Mouse (Mus musculus) limb, embryonic 15.5 days (tissue): ENCODE measurements around the gene Fgfr2. TPM values are rescaled to one million over a fixed set of nuclear protein-coding genes. Genes with fewer than 3 reads are reported as not detected.

Source experiments
- ATAC-seq: fragments of 200-750 bp; cut with Nextera tagmentation; 2 replicates; pipeline ENCODE4 v1.8.0; 2017; ENCODE audit warnings: low read depth, moderate TSS enrichment; ENCODE audit not compliant: insufficient number of reproducible peaks, low FRiP score, low TSS enrichment
- H3K27ac ChIP-seq: fragments of 300-500 bp; sonication (generic); 2 replicates; pipeline ENCODE4 v1.5.1; 2015; ENCODE audit warnings: moderate library complexity, mild to moderate bottlenecking, inconsistent platforms
- H3K27me3 ChIP-seq: fragments of 300-500 bp; sonication (generic); 2 replicates; pipeline ENCODE4 v1.6.1; 2015; ENCODE audit warnings: inconsistent platforms
- H3K36me3 ChIP-seq: fragments of 300-500 bp; sonication (generic); 2 replicates; pipeline ENCODE4 v1.6.1; 2015; ENCODE audit warnings: inconsistent platforms
- H3K4me1 ChIP-seq: fragments of 300-500 bp; sonication (generic); 2 replicates; pipeline ENCODE4 v1.6.1; 2015; ENCODE audit warnings: inconsistent platforms
- H3K4me2 ChIP-seq: fragments of 300-500 bp; sonication (generic); 2 replicates; pipeline ENCODE4 v1.6.1; 2015; ENCODE audit warnings: mild to moderate bottlenecking, inconsistent platforms
- H3K4me3 ChIP-seq: fragments of 300-500 bp; sonication (generic); 2 replicates; pipeline ENCODE4 v1.5.1; 2015; ENCODE audit warnings: mild to moderate bottlenecking, inconsistent platforms
- H3K9ac ChIP-seq: fragments of 300-500 bp; sonication (generic); 2 replicates; pipeline ENCODE4 v1.6.1; 2015; ENCODE audit warnings: inconsistent platforms
- H3K9me3 ChIP-seq: fragments of 300-500 bp; sonication (generic); 2 replicates; pipeline ENCODE4 v1.6.1; 2016; ENCODE audit warnings: inconsistent platforms
- WGBS: fragments of 180-500 bp; shearing (Covaris S2); methylation state at CpG from one replicate; pipeline ENCODE4 v1.1.7; 2015; 5-methylcytosine and 5-hydroxymethylcytosine counted together
- polyA plus RNA-seq: library from polyadenylated mRNA; unstranded; fragments of >200 nt; fragmentation: Nextera tagmentation; extraction: Ambion mirVana; gene quantifications from 2 replicates; pipeline ENCODE4 v1.2.1, GENCODE M21; 2015

Fgfr2 gene
- polyA plus RNA-seq, 1 experiment from 2014 or later, result 101 TPM

- Histone ChIP-seq H3K27me3 (no peaks in the 10 kb centered on the region), H3K4me3 (no peak overlapping the region), H3K36me3 (no peaks in the 10 kb centered on the region), H3K4me2 (no peak overlapping the region), H3K4me1 (peaks cover 12% of the 10 kb centered on the region), H3K9me3 (no peaks in the 10 kb centered on the region), H3K9ac (no peak overlapping the region), H3K27ac (no peak overlapping the region)
- WGBS, result 87% methylated on average over 6 of the region's 6 CpGs
- no peak for ATAC-seq
These were observed 306.1 kb downstream of the Fgfr2 start for GRCm38 (mm10) chr7:132817056-132817455.

- H3K36me3 ChIP-seq, result no peaks in the 10 kb centered on the region
- peaks cover 17% of the 10 kb centered on the region for H3K4me1 ChIP-seq
- WGBS, result 74% methylated on average over 2 of the region's 2 CpGs
These were observed 306.6 kb downstream of the Fgfr2 start for GRCm38 (mm10) chr7:132816528-132816927.

DNA sequence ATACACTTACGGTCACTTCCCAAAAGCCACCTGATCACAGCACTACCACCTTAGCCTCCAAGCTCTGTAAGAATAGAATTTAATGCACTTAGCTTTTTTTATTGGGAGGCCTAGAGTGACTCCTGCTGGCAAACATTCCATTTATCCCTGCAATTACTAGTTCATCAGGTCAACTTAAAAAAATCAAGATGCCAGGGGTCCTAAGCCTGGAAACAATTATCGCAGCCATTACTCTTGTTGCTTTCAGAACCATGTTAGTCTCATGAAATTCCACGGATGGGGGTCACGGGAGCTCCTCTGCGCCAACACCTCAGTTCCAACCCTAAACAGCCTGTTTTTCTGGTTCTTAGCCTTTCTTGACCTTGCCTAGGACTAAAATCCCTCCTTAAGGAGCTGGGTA lies 308.1 kb downstream of the Fgfr2 start:
- no peaks in the 10 kb centered on the region for H3K27me3 ChIP-seq
- no peaks in the 10 kb centered on the region for H3K36me3 ChIP-seq
- H3K27ac ChIP-seq, result no peak overlapping the region
- no peak for ATAC-seq
- H3K9ac ChIP-seq, result no peak overlapping the region
- peaks cover 32% of the 10 kb centered on the region for H3K4me1 ChIP-seq
- H3K4me2 ChIP-seq, result no peak overlapping the region
- no peaks in the 10 kb centered on the region for H3K9me3 ChIP-seq
- H3K4me3 ChIP-seq, result no peak overlapping the region
- WGBS, result 25% methylated on average over 5 of the region's 5 CpGs

More at GRCm38 (mm10) chr7:132816528-132816927, 306.6 kb downstream of the Fgfr2 start:
- Histone ChIP-seq H3K9me3 (no peaks in the 10 kb centered on the region), H3K27ac (no peak overlapping the region), H3K4me2 (no peak overlapping the region), H3K4me3 (no peak overlapping the region), H3K27me3 (no peaks in the 10 kb centered on the region), H3K9ac (no peak overlapping the region)
- no peak for ATAC-seq

- Histone ChIP-seq H3K4me3 (peak overlapping the region; percentile 78), H3K9ac (peak overlapping the region; percentile 76), H3K4me2 (peak overlapping the region; percentile 89), H3K27me3 (no peaks in the 10 kb centered on the region), H3K4me1 (peaks cover 42% of the 10 kb centered on the region), H3K36me3 (no peaks in the 10 kb centered on the region), H3K27ac (peak overlapping the region; percentile 95), H3K9me3 (no peaks in the 10 kb centered on the region)
- WGBS, result 3% methylated on average over 7 of the region's 7 CpGs
- ATAC-seq, result no peak; the same call in 1 of the 2 replicates
These were observed 309.1 kb downstream of the Fgfr2 start for GRCm38 (mm10) chr7:132814089-132814450.

DNA sequence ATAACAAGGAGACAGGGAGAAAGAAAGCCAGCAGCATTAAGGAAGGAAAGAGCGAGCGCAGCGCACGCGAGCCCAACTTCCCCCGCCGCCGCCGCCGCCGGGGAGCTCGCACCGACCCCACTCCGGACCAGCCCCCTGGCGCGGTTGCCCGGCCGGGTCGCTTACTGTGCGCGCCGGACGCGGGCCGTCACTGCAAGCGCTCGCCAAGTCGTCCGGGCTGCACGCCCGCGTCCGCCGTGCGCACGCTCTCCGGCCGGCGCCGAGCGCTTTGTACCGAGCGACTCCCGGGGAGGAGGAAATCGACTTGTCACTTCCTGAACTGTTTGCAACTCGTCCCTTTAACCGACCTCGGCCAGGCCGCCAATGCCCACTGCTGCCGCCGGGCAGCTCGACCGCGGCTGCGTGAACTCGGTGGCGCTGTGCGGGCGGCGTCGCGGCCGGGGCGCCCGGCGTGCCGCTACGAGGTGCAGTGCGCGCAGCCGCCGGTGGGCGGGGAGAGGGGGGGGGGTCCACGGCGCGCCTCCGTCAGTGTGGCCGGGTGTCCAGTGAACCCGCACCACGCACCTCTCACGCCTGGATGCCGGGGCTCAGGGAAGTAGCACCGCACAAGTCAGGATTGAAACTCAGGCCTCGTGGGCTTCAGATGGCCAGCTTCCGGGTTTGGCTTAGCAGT lies 309.6 kb downstream of the Fgfr2 start, which contains the start of gene Fam53b:
Gene Fam53b, minus strand, starts transcription at position 471 of the 673 bp plus-strand sequence.
- peak within 1 kb of the TSS; percentile 78 for H3K4me3 ChIP-seq
- H3K27me3 ChIP-seq, result no peaks in the 10 kb centered on the region
- under 1% methylated on average over 84 of the region's 85 CpGs for WGBS
- no peaks in the 10 kb centered on the region for H3K9me3 ChIP-seq
- H3K4me1 ChIP-seq, result peaks cover 47% of the 10 kb centered on the region
- H3K9ac ChIP-seq, result peak within 1 kb of the TSS; percentile 76
- no peaks in the 10 kb centered on the region for H3K36me3 ChIP-seq
- peak within 1 kb of the TSS; percentile 95 for H3K27ac ChIP-seq
- ATAC-seq, result peak; percentile 68
- peak within 1 kb of the TSS; percentile 89 for H3K4me2 ChIP-seq

DNA sequence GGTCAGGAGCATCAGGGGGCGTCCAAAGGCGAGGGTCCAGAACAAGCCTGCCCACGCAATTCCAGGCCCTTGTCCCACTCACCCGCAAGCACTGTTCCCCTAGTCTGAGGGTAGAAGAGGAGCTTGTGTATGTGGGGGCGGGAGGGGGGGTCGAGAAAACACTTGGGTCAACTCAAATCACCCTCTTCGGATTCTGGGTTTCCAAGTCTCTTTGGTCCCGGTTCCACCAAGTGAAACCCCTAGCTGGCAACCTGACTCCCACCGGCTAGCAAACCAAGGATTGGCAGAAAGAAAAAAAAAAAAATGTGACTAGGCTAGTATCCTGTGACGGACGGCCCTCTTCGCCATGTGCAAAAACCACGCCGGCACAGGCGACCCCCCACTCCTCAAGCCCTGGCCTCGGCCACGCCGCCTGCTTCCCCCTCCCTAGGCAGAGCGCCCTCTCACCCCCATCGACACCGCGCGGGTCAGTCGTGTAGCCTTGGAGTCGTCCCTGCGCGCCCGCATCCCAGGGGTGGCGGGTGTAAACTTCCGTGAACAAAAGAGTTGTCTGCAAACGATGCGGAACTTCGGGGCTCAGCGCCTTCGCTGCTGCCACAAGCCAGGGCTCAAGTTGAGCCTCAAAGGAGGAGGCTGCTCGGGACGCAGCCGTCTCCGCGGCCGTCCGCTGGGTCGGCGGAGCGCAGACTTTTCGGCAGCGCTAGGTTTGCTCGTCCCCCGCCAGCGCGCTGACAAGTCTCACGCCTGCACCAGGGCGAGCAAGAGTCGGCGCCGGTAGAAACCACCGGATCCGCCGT lies 310.3 kb downstream of the Fgfr2 start:
- under 1% methylated on average over 58 of the region's 59 CpGs for WGBS
- H3K27me3 ChIP-seq, result no peaks in the 10 kb centered on the region
- H3K4me2 ChIP-seq, result peak overlapping the region; percentile 89
- H3K27ac ChIP-seq, result peak overlapping the region; percentile 95
- peaks cover 55% of the 10 kb centered on the region for H3K4me1 ChIP-seq
- no peaks in the 10 kb centered on the region for H3K36me3 ChIP-seq
- no peaks in the 10 kb centered on the region for H3K9me3 ChIP-seq
- ATAC-seq, result peak; percentile 49; the same call in 1 of the 2 replicates
- peak overlapping the region; percentile 78 for H3K4me3 ChIP-seq
- H3K9ac ChIP-seq, result peak overlapping the region; percentile 76

- Histone ChIP-seq H3K36me3 (no peaks in the 10 kb centered on the region), H3K4me1 (peaks cover 63% of the 10 kb centered on the region), H3K9ac (peak overlapping the region; percentile 76), H3K27ac (peak overlapping the region; percentile 95), H3K27me3 (no peaks in the 10 kb centered on the region), H3K4me2 (peak overlapping the region; percentile 89), H3K4me3 (peak overlapping the region; percentile 78), H3K9me3 (no peaks in the 10 kb centered on the region)
- 12% methylated on average over 23 of the region's 23 CpGs for WGBS
- no peak for ATAC-seq
These were observed 311.2 kb downstream of the Fgfr2 start for GRCm38 (mm10) chr7:132811716-132812618.

GRCm38 (mm10) chr7:132810879-132811278 lies 312.3 kb downstream of the Fgfr2 start:
- H3K27me3 ChIP-seq, result no peaks in the 10 kb centered on the region
- no peaks in the 10 kb centered on the region; the same call in 1 of the 2 replicates for H3K36me3 ChIP-seq
- no peaks in the 10 kb centered on the region for H3K9me3 ChIP-seq
- peak overlapping the region; percentile 89; the same call in 1 of the 2 replicates for H3K4me2 ChIP-seq
- 33% methylated on average over 1 of the region's 1 CpGs for WGBS
- ATAC-seq, result no peak
- H3K4me3 ChIP-seq, result peak overlapping the region; percentile 78; the same call in 1 of the 2 replicates
- H3K27ac ChIP-seq, result peak overlapping the region; percentile 67
- no peak overlapping the region for H3K9ac ChIP-seq
- peaks cover 74% of the 10 kb centered on the region for H3K4me1 ChIP-seq

DNA sequence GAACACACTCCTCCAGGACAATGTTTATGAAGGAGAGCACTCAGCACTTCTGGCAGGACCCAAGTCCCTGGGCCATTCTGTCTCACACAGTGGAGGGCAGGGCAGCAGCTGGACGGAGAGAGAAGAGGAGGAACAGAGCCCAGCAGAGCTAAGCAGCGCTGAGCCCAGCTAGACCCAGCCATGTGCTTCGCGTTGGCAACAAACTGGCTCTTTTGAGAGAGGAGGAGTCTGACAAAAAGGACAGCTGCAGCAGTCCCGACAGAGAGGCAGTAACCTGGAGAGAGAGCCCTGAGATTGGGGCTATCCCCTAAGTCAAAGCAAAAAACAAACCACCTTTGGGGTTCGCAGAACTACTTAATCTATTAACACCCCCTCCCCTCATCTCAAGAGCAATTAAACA lies 312.8 kb downstream of the Fgfr2 start:
- H3K9ac ChIP-seq, result no peak overlapping the region
- H3K4me3 ChIP-seq, result 0 out of 2 replicates have a peak overlapping the region, but pooled peaks have one; percentile 78
- peak overlapping the region; percentile 28 for H3K4me2 ChIP-seq
- no peaks in the 10 kb centered on the region; the same call in 1 of the 2 replicates for H3K36me3 ChIP-seq
- peak overlapping the region; percentile 67 for H3K27ac ChIP-seq
- H3K9me3 ChIP-seq, result no peaks in the 10 kb centered on the region
- H3K27me3 ChIP-seq, result no peaks in the 10 kb centered on the region
- WGBS, result 16% methylated on average over 6 of the region's 6 CpGs
- ATAC-seq, result no peak
- peaks cover 73% of the 10 kb centered on the region for H3K4me1 ChIP-seq

DNA sequence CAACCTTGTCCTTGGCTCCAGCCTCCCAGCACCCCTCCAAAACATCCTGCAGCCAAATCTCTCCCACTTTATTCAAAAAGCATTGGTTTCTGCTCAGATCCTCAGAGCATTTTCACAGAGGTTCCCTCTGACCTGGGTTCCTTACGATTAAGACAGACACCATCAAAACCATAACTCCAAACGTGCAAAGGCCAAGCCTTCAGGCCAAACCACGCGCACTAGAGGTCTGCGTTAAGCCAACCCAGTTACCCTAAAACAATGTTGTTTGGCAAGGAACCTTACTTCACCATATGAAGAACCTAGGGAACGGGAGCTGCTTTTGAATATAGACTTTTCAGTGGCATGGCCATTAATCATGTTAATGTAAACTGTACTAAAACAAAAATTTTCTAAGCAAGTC lies 313.4 kb downstream of the Fgfr2 start:
- H3K36me3 ChIP-seq, result no peaks in the 10 kb centered on the region; the same call in 1 of the 2 replicates
- peak overlapping the region; percentile 67 for H3K27ac ChIP-seq
- no peak for ATAC-seq
- no peaks in the 10 kb centered on the region for H3K27me3 ChIP-seq
- 29% methylated on average over 6 of the region's 6 CpGs for WGBS
- peaks cover 72% of the 10 kb centered on the region for H3K4me1 ChIP-seq
- no peak overlapping the region for H3K9ac ChIP-seq
- H3K4me2 ChIP-seq, result no peak overlapping the region
- no peak overlapping the region for H3K4me3 ChIP-seq
- H3K9me3 ChIP-seq, result no peaks in the 10 kb centered on the region
